Mouse (Mus musculus) cerebellum, postnatal 4 days (tissue): Measurements from ENCODE around the gene Alkbh1.

ENCODE experiments used
- DNase-seq, 2 experiments: peaks; one replicate each; pipeline ENCODE4 v3.0.0; 2022; ENCODE audit warnings: low spot score in 2 of 2, mixed read lengths in 1 of 2

Gene Alkbh1

DNA sequence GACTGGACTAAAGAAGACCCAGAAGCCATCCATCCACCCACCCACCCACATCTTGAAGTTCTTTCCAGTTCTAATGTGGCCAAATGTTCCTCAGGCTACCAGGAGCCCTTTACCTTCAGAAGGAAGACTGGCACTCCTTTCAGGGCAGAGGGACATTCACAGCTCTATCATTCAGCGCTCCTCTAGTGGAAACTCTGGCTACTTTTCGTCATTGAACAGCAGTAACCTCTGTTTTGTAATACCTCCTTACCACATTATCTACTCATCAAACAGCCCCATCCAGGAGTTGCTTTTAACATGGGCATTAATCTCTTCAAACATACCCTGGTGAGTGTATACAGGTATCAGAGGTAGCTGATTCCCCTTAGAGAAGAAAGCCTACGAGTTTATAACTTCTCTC, 58.8 kb downstream of the Alkbh1 start:
- DNase-seq, result no peak

DNA sequence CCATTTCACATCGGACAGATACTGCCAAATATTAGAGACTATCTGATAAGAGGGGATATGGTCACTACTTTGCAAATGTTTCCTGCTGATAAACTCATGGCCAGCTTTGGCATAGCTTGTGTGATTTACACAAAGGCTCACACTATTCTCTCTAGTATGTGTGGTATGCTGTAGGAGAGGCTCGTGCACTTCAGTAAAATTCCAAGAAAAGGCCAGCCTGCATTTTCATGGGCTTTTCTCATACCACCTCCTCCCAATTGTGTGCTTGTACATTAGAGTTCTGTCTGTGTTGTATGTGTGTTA, 62.5 kb downstream of the Alkbh1 start:
- DNase-seq, result no peak

DNA sequence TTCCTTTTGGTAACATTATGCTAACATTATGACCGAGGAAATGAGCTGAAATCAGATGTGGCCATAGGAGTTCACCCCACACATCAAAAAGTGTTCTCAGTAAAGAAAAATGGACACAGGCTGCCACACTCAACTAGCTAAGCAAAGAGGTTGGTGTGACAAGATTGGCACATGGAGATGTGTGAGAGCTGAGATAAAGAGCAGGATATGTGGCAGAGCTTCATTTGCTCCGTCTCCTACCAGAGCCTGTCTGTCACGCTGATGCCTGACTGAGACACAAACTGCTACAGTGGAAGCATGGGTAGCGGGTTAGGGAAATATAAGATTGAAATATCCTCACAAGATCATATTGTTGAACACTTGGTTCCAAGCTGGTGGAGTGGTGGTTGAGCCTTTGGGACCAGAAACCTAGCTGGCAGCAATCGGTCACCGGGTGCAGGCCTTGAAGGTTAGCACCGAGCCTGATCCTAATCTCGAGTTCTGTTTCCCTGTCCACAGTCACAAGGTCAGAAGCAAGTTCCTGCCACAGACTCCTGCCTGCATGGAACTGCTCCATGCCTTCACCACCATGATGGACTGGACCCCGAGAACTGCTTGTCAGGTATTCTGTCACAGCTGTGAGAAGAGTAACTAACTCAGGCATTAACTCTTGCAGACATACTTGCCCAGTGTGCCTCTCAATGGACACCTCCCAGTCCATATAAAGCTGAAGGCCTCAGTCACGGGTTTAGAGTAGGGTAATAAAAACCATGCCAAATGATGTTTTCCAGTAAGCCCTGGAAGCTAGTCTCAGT, 63.0 kb downstream of the Alkbh1 start:
- DNase-seq, result no peak

- DNase-seq, result no peak
Measured at GRCm38 (mm10) chr12:87379496-87379895, 64.3 kb downstream of the Alkbh1 start.
